Mouse (Mus musculus): Measurements from ENCODE around the gene Stac2.
A peak's percentile ranks its signal among the peaks of the same experiment; 100 is the strongest.

Stac2 gene

GRCm38 (mm10) chr11:98052989-98053834 is at the start of gene Stac2:
TSS of gene Stac2 (minus strand) at chr11:98053462.
- DNase-seq (ENCODE audit: low spot score) = peak; percentile 74

GRCm38 (mm10) chr11:98101332-98101731 is 48.1 kb upstream of the Stac2 start:
- no peak for DNase-seq (ENCODE audit: low spot score)

- DNase-seq (ENCODE audit: low spot score) = no peak
Observed at GRCm38 (mm10) chr11:98090583-98090982, 37.3 kb upstream of the Stac2 start.

- DNase-seq (ENCODE audit: low spot score) = peak; percentile 54
Observed at GRCm38 (mm10) chr11:98088224-98088623, 35.0 kb upstream of the Stac2 start.

- no peak for DNase-seq (ENCODE audit: low spot score)
Observed at GRCm38 (mm10) chr11:98086574-98086973, 33.3 kb upstream of the Stac2 start.

- no peak for DNase-seq (ENCODE audit: low spot score)
Observed at GRCm38 (mm10) chr11:98086141-98086540, 32.9 kb upstream of the Stac2 start.

GRCm38 (mm10) chr11:98082745-98083144 is 29.5 kb upstream of the Stac2 start:
- no peak for DNase-seq (ENCODE audit: low spot score)

GRCm38 (mm10) chr11:98080450-98080849 is 27.2 kb upstream of the Stac2 start:
- no peak for DNase-seq (ENCODE audit: low spot score)

GRCm38 (mm10) chr11:98077086-98077485 is 23.8 kb upstream of the Stac2 start:
- DNase-seq (ENCODE audit: low spot score) = no peak

- DNase-seq (ENCODE audit: low spot score) = peak; percentile 88
Observed at GRCm38 (mm10) chr11:98075195-98075808, 22.0 kb upstream of the Stac2 start.

- no peak for DNase-seq (ENCODE audit: low spot score)
Observed at GRCm38 (mm10) chr11:98073442-98073841, 20.2 kb upstream of the Stac2 start.

- no peak for DNase-seq (ENCODE audit: low spot score)
Observed at GRCm38 (mm10) chr11:98067255-98067654, 14.0 kb upstream of the Stac2 start.

GRCm38 (mm10) chr11:98066201-98066600 is 12.9 kb upstream of the Stac2 start:
- DNase-seq (ENCODE audit: low spot score) = no peak

- peak; percentile 43 for DNase-seq (ENCODE audit: low spot score)
Observed at GRCm38 (mm10) chr11:98061904-98062562, 8.8 kb upstream of the Stac2 start.

- no peak for DNase-seq (ENCODE audit: low spot score)
Observed at GRCm38 (mm10) chr11:98061441-98061840, 8.2 kb upstream of the Stac2 start.

- no peak for DNase-seq (ENCODE audit: low spot score)
Observed at GRCm38 (mm10) chr11:98060104-98060692, 6.9 kb upstream of the Stac2 start.

- DNase-seq (ENCODE audit: low spot score) = no peak
Observed at GRCm38 (mm10) chr11:98059662-98060061, 6.4 kb upstream of the Stac2 start.

GRCm38 (mm10) chr11:98057998-98058397 is 4.7 kb upstream of the Stac2 start:
- no peak for DNase-seq (ENCODE audit: low spot score)

GRCm38 (mm10) chr11:98057466-98057865 is 4.2 kb upstream of the Stac2 start:
- DNase-seq (ENCODE audit: low spot score) = peak; percentile 21

- DNase-seq (ENCODE audit: low spot score) = no peak
Observed at GRCm38 (mm10) chr11:98052129-98052988, 903 bp downstream of the Stac2 start.

- DNase-seq (ENCODE audit: low spot score) = no peak
Observed at GRCm38 (mm10) chr11:98051611-98052128, 1.6 kb downstream of the Stac2 start.
